Mouse (Mus musculus) lung, adult 2 months (tissue): Measurements from ENCODE around the gene B4galt2.

Source experiments
- CTCF ChIP-seq: fragments of 200-500 bp; IDR thresholded peaks from 2 replicates; pipeline ENCODE4 v1.5.1; 2011; ENCODE audit warnings: mild to moderate bottlenecking, low read length, control low read depth; ENCODE audit not compliant: insufficient read depth
- POLR2A ChIP-seq: fragments of 200-500 bp; IDR thresholded peaks from 2 replicates; pipeline ENCODE4 v1.6.1; 2011; ENCODE audit warnings: low read depth, mild to moderate bottlenecking, control low read depth, low read length, borderline replicate concordance; ENCODE audit errors: extremely low read depth

- TF ChIP-seq CTCF (no peak), POLR2A (no peak)
These were observed 34.2 kb downstream of the B4galt2 start for GRCm38 (mm10) chr4:117849063-117849462.
